Mouse (Mus musculus): Measurements from ENCODE around the gene Ins2. TPM values are rescaled to one million over a fixed set of nuclear protein-coding genes. Genes with fewer than 3 reads are reported as not detected.

Gene Ins2
- not detected for total RNA-seq (2021)
- long read RNA-seq, experiment 1: 0 reads
- long read RNA-seq, experiment 2: 0 reads

DNA sequence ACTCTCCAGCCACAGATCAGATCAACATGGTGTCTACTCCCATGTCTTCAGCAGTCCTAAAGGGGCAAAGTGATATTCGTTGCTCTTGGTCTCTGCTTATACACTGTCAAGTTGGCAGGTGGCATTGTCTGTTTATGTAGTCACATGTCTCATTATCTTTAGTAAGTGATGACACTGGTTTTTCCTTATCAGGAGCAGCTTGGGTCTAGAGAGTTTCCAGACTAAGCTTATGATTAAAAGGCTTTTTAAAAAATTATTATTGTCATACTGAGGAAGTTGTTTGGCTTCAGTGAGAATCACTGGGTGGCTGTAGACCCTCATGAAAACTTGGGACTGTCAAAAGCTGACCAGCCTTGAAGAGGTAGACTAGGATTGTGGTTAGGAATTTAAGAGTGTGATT lies at the start of gene Ins2:
TSS of gene Ins2 (minus strand) at position 101 of the 400 bp plus-strand sequence.
- intact Hi-C loops (cut with DNase I): no loop called here
- DNase-seq (ENCODE audit: low spot score in 2 of 2): no peak

DNA sequence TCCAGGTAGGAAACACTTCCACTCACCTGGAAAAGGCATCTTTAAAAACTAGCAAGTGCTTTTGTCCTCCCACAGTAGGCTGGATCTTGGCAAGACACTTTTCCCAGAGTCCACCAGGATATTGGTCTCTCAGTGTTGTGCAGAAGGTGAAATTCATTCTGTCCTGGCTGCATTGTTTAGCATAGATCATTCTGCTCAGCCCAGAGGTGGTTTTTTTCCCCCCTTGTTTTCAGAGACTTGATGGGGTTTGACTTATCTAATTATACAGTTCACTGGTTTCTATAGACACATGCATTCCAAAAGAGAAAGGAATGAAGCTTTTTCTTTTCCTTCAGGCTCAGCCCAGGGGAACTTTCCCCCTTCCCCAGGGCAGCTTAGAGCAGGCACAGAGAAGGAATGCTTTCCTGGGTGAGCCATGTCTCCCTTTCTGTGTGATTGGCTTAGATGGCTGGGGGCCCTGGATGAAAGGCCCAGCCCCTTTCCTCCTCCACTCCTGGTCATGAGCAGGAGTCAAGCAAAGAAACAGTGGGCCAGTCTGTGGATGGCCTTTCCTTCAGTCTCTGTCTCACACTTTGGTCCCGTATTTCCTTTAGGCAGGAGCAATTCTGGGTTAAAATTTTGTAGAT lies 49.6 kb upstream of the Ins2 start:
- DNase-seq (ENCODE audit: low spot score in 2 of 2): no peak
- intact Hi-C loops (cut with DNase I): no loop called here

GRCm38 (mm10) chr7:142789667-142790066 lies 46.5 kb upstream of the Ins2 start:
- DNase-seq (ENCODE audit: low spot score in 2 of 2): no peak
- intact Hi-C loops (cut with DNase I): no loop called here

- peak; percentile 15 to 50 for DNase-seq (ENCODE audit: low spot score in 2 of 2)
- intact Hi-C loops (cut with DNase I): loop anchor here (5.0 kb wide), 1 partner anchor 115 kb away; no protein-coding TSS in a partner anchor
Measured at GRCm38 (mm10) chr7:142737772-142738171, 5.4 kb downstream of the Ins2 start.

DNA sequence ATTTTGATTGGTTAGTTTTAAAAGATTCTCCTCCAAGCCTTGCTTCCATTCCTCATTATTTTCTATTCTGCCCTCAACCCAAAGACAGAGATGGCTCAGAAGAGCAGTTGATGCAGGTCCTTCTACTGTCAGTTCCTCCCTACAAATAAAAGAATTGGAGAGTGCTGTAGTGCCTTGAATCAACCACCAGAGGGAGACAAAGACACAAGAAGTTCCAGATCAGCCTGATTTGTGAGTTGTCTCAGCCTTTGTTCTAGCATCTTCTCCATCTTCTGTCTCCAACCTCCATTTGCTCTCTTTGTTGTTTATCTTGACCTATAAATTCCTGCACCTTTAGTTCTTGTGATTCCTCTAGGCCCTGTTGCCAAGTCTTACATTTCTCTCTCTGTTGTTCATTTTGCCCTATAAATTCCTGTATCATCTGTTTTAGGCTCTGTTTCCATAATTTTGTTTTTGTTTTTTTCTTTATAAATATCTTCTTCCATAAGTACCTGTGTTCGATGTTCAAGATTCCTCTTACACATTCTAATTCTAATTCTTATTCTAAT lies 6.2 kb downstream of the Ins2 start:
- peak; percentile 56 to 63 for DNase-seq (ENCODE audit: low spot score in 2 of 2)
- intact Hi-C loops (cut with DNase I): loop anchor here (5.0 kb wide), 1 partner anchor 115 kb away; no protein-coding TSS in a partner anchor

DNA sequence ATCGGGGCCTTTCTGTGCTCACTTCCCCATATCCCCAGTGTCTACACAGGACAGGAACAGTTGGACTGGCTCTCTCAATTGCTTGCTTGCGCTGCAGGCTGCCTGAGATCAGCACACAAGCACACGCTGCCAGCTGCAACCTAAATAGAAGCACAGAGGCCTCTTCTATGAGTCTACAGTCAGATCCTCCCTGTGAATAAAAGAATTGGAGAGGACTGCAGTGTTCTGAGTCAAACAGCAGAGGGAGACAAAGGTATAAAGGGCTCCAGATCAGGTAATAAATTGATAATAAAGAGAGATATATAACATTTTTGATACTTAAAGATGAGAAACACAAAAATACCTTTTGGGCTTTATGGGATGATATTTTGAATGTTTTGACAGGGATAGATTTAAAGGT lies 17.2 kb downstream of the Ins2 start:
- intact Hi-C loops (cut with DNase I): no loop called here
- peak; percentile 6 to 11 for DNase-seq (ENCODE audit: low spot score in 2 of 2)

DNA sequence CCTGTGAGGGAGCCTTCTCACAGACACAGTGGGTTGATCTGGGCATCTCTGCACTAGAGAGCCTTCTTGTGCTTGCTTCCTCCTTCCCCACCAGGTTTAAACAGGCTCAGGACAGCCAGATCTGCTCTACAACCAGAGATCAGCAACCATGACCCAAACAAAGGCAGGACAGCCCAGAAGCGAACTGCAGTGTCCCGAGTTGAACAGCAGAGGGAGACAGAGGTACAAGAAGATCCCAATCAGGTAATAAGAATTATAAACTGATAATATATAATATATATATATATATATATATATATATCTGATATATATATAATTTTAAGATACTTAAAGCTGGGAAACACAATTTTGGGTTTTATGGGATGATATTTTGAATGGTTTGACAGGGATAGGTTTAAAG lies 22.5 kb downstream of the Ins2 start:
- peak in 1 of 2 experiments; percentile 11 for DNase-seq (ENCODE audit: low spot score in 2 of 2)

DNA sequence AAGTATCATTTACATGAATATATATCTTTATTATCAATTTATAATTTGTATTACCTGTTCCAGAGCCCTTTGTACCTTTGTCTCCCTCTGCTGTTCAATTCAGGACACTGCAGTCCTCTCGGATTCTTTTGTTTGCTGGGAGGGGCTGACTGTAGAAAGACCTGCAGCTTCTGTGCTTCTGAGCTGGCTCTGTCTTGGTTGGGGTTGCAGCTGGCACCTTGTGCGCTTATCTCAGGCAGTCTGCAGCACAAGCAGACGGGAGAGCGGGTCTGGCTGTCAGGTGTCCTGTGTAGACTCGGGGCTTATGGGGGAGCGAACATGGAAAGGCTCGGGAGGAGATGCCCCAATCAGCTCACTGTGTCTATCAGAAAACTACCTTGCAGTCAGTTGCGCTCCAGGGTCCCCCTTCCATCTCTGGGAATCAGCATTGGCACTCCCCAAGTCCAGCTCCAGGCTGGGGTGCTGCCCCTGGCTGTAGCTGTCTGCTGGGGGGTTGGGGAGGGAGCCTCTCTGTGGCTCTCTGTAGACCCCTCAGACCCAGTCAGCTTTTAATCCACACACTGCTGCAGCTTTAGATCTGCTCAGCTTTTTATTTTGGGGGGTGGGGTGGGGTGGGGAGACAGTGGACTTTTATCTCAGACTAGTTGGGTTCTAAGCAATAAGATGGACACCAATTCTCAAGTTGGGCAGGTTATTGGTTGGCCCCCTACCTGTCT lies 28.2 kb downstream of the Ins2 start:
- peak; percentile 10 to 62 for DNase-seq (ENCODE audit: low spot score in 2 of 2)
- intact Hi-C loops (cut with DNase I): no loop called here

More for the DNA sequence above, 22.5 kb downstream of the Ins2 start:
- intact Hi-C loops (cut with DNase I): no loop called here

- intact Hi-C loops (cut with DNase I): no loop called here
- DNase-seq (ENCODE audit: low spot score in 2 of 2): no peak
Measured at GRCm38 (mm10) chr7:142706873-142707272, 36.3 kb downstream of the Ins2 start.

DNA sequence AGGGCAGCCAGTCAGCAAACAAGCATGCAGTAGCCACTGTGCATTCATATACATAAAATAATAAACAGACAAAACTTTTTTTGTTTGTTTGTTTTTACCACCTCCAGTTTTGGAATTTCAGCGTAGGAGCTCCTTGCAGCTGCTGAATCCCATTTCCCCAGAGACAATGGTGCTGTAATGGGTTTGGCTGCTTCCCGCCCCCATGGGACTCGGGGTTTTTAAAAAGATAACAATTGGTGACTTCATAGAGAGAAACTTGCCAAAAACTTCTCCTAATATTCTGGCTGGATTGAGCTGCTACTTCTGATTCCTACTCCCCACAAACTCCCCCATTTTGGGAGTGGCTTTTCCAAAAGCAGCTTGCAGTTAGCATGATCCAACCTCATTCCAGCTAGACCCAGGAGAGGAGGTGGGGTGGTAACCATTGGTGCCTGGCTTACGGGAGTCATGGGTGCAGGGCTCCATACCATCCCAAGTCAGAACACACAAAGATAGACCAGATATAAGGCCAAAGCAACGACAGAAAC lies 43.8 kb downstream of the Ins2 start:
- no peak for DNase-seq (ENCODE audit: low spot score in 2 of 2)
- intact Hi-C loops (cut with DNase I): no loop called here

GRCm38 (mm10) chr7:142678611-142679010 lies 64.6 kb downstream of the Ins2 start:
- no peak for DNase-seq (ENCODE audit: low spot score in 2 of 2)
- intact Hi-C loops (cut with DNase I): loop anchor here (5.0 kb wide), 1 partner anchor 346 kb away; no protein-coding TSS in a partner anchor

- intact Hi-C loops (cut with DNase I): loop anchor here (2.0 to 5.0 kb wide), 3 partner anchors 137 to 359 kb away; no protein-coding TSS in a partner anchor
- DNase-seq (ENCODE audit: low spot score in 2 of 2): peak; percentile 76 to 82
Measured at GRCm38 (mm10) chr7:142675644-142676043, 67.5 kb downstream of the Ins2 start.

DNA sequence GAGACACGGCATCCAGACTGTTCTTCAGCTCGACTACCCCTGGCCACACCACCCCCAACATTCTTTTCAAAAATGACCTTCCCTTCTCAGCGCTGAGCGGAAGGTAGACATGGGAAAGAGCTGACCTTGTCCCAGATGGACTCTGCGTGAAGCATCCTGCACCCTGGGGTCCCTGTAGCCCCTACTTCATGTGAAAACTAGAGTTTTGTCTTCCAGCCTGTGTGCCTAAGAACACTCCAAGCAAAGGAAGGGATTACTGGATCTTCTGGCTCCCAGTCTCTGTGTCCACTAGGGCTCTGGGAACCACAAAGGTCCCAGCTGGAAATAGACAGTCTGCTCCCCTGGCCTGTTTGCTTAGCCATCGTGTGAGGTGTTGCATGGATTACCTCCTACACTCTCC lies 68.0 kb downstream of the Ins2 start:
- intact Hi-C loops (cut with DNase I): loop anchor here (2.0 to 5.0 kb wide), 3 partner anchors 136 to 358 kb away; no protein-coding TSS in a partner anchor
- no peak for DNase-seq (ENCODE audit: low spot score in 2 of 2)

- intact Hi-C loops (cut with DNase I): loop anchor here (1.0 to 5.0 kb wide), 2 partner anchors 62 to 230 kb away; partner anchors contain the start of gene Tnni2
- peak; percentile 79 to 83 for DNase-seq (ENCODE audit: low spot score in 2 of 2)
Measured at GRCm38 (mm10) chr7:142672120-142672519, 71.1 kb downstream of the Ins2 start.

DNA sequence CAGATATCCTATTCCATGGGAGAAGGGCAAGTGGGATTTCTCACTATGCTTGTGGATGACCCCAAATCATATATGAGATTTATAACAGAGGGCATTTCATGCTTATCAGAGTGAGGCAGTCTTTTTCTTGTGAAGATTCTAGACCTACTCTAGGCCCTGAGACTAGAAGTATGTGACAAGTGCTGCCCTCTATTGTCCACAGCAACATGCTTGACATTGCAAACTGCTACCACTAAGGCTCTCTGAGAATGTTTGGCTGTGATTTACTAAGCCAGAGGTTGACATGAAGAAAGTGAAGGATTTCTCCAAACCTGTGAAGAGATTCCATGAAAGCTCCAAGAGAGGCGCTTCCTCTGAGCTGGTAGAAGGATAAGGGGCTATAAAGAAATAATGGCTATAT lies 72.1 kb downstream of the Ins2 start:
- peak in 1 of 2 experiments; percentile 31 for DNase-seq (ENCODE audit: low spot score in 2 of 2)
- intact Hi-C loops (cut with DNase I): loop anchor here (5.0 kb wide), 1 partner anchor 229 kb away; the partner anchor contains the start of gene Tnni2

DNA sequence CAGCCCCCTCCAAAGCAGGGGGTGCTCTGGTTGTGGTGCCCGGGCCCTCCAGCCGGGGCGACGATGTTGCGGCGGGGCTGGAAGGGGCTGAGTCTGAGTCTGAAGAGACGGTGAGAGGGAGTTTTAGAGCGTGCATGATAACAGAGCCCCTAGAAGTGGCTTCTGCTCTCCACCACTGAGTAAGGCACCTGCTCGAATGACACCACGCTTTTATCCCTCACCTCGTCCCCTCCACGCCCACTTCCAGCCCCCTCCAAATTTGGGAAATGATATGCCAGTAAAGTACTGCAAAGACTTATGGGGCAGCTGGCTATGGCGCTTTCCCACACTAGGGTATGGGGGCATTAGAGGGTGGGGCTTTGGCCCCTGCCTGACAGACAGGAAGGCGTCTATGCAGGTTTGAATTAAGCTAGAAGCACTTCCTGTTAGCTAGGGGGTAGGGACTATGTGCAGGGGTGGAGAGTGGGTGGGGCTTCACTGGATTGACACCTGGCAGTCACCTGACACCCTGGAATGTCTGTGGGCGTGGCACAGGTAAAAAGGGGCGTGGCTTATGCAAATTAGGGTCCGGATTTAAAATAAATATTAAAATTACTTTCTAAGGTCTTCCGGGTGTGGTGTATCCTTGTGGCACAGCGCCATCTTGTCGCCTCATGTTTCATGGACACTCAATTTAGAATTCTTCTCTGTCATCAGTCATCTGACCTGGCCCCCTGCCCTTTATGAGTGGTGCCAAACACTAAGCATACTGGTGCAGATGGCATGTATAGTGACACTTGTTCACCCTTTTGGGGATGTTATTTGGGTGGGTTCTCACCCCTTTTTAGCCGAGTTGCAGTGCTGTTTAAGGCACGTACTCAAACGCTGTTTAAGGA lies 73.2 kb downstream of the Ins2 start, which contains the start of gene Gm49394:
TSS of gene Gm49394 (minus strand) at position 192 of the 875 bp plus-strand sequence.
- intact Hi-C loops (cut with DNase I): loop anchor here (5.0 kb wide), 1 partner anchor 228 kb away; the partner anchor contains the start of gene Tnni2
- no peak for DNase-seq (ENCODE audit: low spot score in 2 of 2)

DNA sequence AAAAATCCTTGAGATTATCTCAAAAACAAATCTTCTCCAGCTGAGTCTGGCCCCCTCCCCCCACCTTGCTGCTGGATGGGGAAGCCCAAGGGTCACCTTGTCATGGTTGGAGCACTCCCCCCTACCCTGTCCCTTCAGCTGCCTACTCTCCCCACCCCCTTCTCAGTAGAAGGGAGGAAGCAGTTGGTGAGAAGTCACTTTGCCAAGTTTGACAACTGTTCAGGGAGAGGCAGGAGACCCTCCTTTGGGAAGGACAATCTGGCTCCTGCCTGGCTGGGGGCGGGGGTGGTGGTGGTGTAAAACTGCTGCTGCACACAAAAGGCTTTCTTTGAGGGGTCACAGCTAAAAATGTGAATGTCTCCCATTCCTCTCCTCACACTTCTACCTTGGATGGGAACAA lies 74.9 kb downstream of the Ins2 start:
- DNase-seq (ENCODE audit: low spot score in 2 of 2): no peak
- intact Hi-C loops (cut with DNase I): no loop called here

- intact Hi-C loops (cut with DNase I): no loop called here
- DNase-seq (ENCODE audit: low spot score in 2 of 2): no peak
Measured at GRCm38 (mm10) chr7:142667521-142667920, 75.7 kb downstream of the Ins2 start.

DNA sequence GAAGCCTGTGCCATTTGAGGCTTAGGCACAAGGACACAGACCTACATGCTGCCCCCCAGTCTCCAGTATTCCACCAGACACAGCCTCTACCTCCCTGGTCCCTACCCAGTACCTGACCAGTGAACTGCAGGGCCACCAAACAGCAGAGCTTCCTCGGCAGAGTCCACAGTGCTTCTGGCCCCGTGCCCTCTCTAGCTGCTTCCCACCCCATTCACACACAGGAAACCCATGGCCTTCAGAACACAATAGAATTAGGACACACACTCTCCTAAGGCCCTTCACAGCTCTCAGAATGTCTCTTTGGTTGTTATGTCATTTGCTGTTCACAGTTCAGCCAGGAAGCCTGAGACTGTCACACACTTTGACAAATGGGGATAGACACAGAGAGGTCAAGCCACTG lies 76.5 kb downstream of the Ins2 start, which contains the start of gene Igf2:
TSS of gene Igf2 (minus strand) at position 158 of the 400 bp plus-strand sequence.
- no peak for DNase-seq (ENCODE audit: low spot score in 2 of 2)
- intact Hi-C loops (cut with DNase I): no loop called here
